Mouse (Mus musculus) CH12.LX (cell line): ENCODE measurements around the gene 1700086D15Rik. TPM values are rescaled to one million over a fixed set of nuclear protein-coding genes. Genes with fewer than 3 reads are reported as not detected.

Source experiments
- DNase-seq: peaks from one replicate; pipeline ENCODE4 v3.0.0-alpha.2; 2013; ENCODE audit errors: extremely low read depth
- H3K27ac ChIP-seq: 2 replicates; pipeline ENCODE4 v1.5.1; 2012; ENCODE audit warnings: low read depth, mild to moderate bottlenecking, control low read depth, moderate library complexity; ENCODE audit not compliant: insufficient read depth
- H3K27me3 ChIP-seq: replicated peaks from 2 replicates; pipeline ENCODE3; 2012; ENCODE audit warnings: inconsistent platforms
- H3K36me3 ChIP-seq, 2 experiments: replicated peaks in 1 of 2; 2 replicates each; pipeline versions ENCODE3 to v1.6.1; 2012; ENCODE audit warnings: inconsistent platforms in 1 of 2, low read length in 1 of 2, mild to moderate bottlenecking in 1 of 2, mixed read lengths in 1 of 2, moderate library complexity in 1 of 2; ENCODE audit not compliant: control insufficient read depth in 1 of 2, insufficient read depth in 1 of 2
- H3K4me1 ChIP-seq, 2 experiments: 2 replicates each; pipeline ENCODE4 v1.6.1; 2012; ENCODE audit warnings: inconsistent platforms in 1 of 2, moderate library complexity in 1 of 2; ENCODE audit not compliant: insufficient read depth in 2 of 2, control insufficient read depth in 1 of 2
- H3K4me2 ChIP-seq: 2 replicates; pipeline ENCODE4 v1.6.1; 2012; ENCODE audit warnings: low read depth, mild to moderate bottlenecking, control low read depth; ENCODE audit not compliant: poor library complexity, insufficient read depth, severe bottlenecking
- H3K4me3 ChIP-seq, 3 experiments: fragments of 150-350 bp in 1 of 3; sonication (generic) in 1 of 3; replicated peaks in 1 of 3; 2 replicates each; pipeline versions ENCODE3 to v1.5.1; 2011 to 2012; ENCODE audit warnings: low read depth in 2 of 3, low read length in 2 of 3, mild to moderate bottlenecking in 2 of 3, moderate library complexity in 2 of 3, control low read depth in 1 of 3, improper control_type of control experiment in 1 of 3, inconsistent platforms in 1 of 3, mixed read lengths in 1 of 3; ENCODE audit not compliant: poor library complexity in 1 of 3
- H3K79me2 ChIP-seq: replicated peaks from 2 replicates; pipeline ENCODE4 v1.6.1; 2012; ENCODE audit warnings: mild to moderate bottlenecking, moderate library complexity; ENCODE audit not compliant: control insufficient read depth, poor library complexity, insufficient read depth, severe bottlenecking; ENCODE audit errors: extremely low read depth
- H3K9ac ChIP-seq: 2 replicates; pipeline ENCODE4 v1.6.1; 2012; ENCODE audit warnings: low read depth, mild to moderate bottlenecking, control low read depth, moderate library complexity; ENCODE audit not compliant: insufficient read depth
- H3K9me3 ChIP-seq: replicated peaks from 2 replicates; pipeline ENCODE3; 2012; ENCODE audit warnings: low read length, inconsistent platforms, mixed read lengths
- CHD1 ChIP-seq: IDR thresholded peaks from 2 replicates; pipeline ENCODE4 v1.6.1; 2012; ENCODE audit warnings: low read depth, low read length, improper control_type of control experiment, inconsistent platforms
- CTCF ChIP-seq, 2 experiments: IDR thresholded peaks in 1 of 2; conservative IDR thresholded peaks in 1 of 2; 2 replicates each; pipeline ENCODE4 v1.5.1; 2011 to 2012; ENCODE audit warnings: low read depth in 2 of 2, low read length in 2 of 2, improper control_type of control experiment in 1 of 2, inconsistent platforms in 1 of 2, mild to moderate bottlenecking in 1 of 2, moderate library complexity in 1 of 2
- EP300 ChIP-seq: IDR thresholded peaks from 2 replicates; pipeline ENCODE4 v1.6.1; 2011; ENCODE audit warnings: low read length, improper control_type of control experiment
- ETS1 ChIP-seq: conservative IDR thresholded peaks from 2 replicates; pipeline ENCODE4 v1.6.1; 2012; ENCODE audit warnings: low read depth, mild to moderate bottlenecking, inconsistent platforms, low read length, improper control_type of control experiment, moderate library complexity
- GABPA ChIP-seq: IDR thresholded peaks from 2 replicates; pipeline ENCODE4 v1.6.1; 2012; ENCODE audit warnings: low read depth, low read length, improper control_type of control experiment, inconsistent platforms; ENCODE audit not compliant: insufficient replicate concordance
- HCFC1 ChIP-seq: IDR thresholded peaks from 2 replicates; pipeline ENCODE4 v1.6.1; 2012; ENCODE audit warnings: low read depth, mild to moderate bottlenecking, inconsistent platforms, low read length, improper control_type of control experiment
- IRF4 ChIP-seq: IDR thresholded peaks from 2 replicates; pipeline ENCODE4 v1.6.1; 2014; ENCODE audit warnings: low read depth, mild to moderate bottlenecking, inconsistent platforms, low read length, improper control_type of control experiment
- JUND ChIP-seq: conservative IDR thresholded peaks from 2 replicates; pipeline ENCODE4 v1.6.1; 2011; ENCODE audit warnings: low read depth, low read length, improper control_type of control experiment
- KAT2A ChIP-seq: IDR thresholded peaks from 2 replicates; pipeline ENCODE4 v1.6.1; 2012; ENCODE audit warnings: low read length, improper control_type of control experiment, inconsistent platforms; ENCODE audit not compliant: insufficient replicate concordance
- MAFK ChIP-seq: IDR thresholded peaks from 2 replicates; pipeline ENCODE4 v1.6.1; 2011; ENCODE audit warnings: low read length, improper control_type of control experiment; ENCODE audit not compliant: insufficient replicate concordance
- MAX ChIP-seq: IDR thresholded peaks from 2 replicates; pipeline ENCODE4 v1.6.1; 2011; ENCODE audit warnings: low read length, improper control_type of control experiment
- MAZ ChIP-seq: IDR thresholded peaks from 2 replicates; pipeline ENCODE4 v1.6.1; 2012; ENCODE audit warnings: low read depth, mild to moderate bottlenecking, inconsistent platforms, low read length, improper control_type of control experiment, moderate library complexity
- MXI1 ChIP-seq: IDR thresholded peaks from 2 replicates; pipeline ENCODE4 v1.6.1; 2011; ENCODE audit warnings: mild to moderate bottlenecking, low read depth, low read length, improper control_type of control experiment
- NELFE ChIP-seq: IDR thresholded peaks from 2 replicates; pipeline ENCODE4 v1.6.1; 2011; ENCODE audit warnings: low read depth, low read length, improper control_type of control experiment
- POLR2A ChIP-seq: IDR thresholded peaks from 2 replicates; pipeline ENCODE4 v1.6.1; 2011; ENCODE audit warnings: low read depth, mild to moderate bottlenecking, improper control_type of control experiment, low read length
- POLR2AphosphoS2 ChIP-seq: IDR thresholded peaks from 2 replicates; pipeline ENCODE4 v1.6.1; 2011; ENCODE audit warnings: low read depth, low read length, improper control_type of control experiment
- RCOR1 ChIP-seq: conservative IDR thresholded peaks from 2 replicates; pipeline ENCODE4 v1.6.1; 2012; ENCODE audit warnings: low read depth, mild to moderate bottlenecking, inconsistent platforms, low read length, improper control_type of control experiment
- SIN3A ChIP-seq: IDR thresholded peaks from 2 replicates; pipeline ENCODE4 v1.6.1; 2012; ENCODE audit warnings: low read length, improper control_type of control experiment, inconsistent platforms
- SMC3 ChIP-seq: IDR thresholded peaks from 2 replicates; pipeline ENCODE4 v1.6.1; 2011; ENCODE audit warnings: low read depth, low read length, improper control_type of control experiment
- TBP ChIP-seq: conservative IDR thresholded peaks from 2 replicates; pipeline ENCODE4 v1.6.1; 2011; ENCODE audit warnings: low read depth, low read length, improper control_type of control experiment
- TCF12 ChIP-seq: IDR thresholded peaks from 2 replicates; pipeline ENCODE4 v1.6.1; 2014; ENCODE audit warnings: low read depth, mild to moderate bottlenecking, inconsistent platforms, low read length, improper control_type of control experiment
- USF1 ChIP-seq: IDR thresholded peaks from 2 replicates; pipeline ENCODE4 v1.6.1; 2014; ENCODE audit warnings: low read depth, mild to moderate bottlenecking, inconsistent platforms, low read length, improper control_type of control experiment
- USF2 ChIP-seq: conservative IDR thresholded peaks from 2 replicates; pipeline ENCODE4 v1.6.1; 2011; ENCODE audit warnings: low read depth, low read length, improper control_type of control experiment
- ZC3H11A ChIP-seq: IDR thresholded peaks from 2 replicates; pipeline ENCODE4 v1.6.1; 2012; ENCODE audit warnings: low read depth, mild to moderate bottlenecking, inconsistent platforms, low read length, improper control_type of control experiment
- ZKSCAN1 ChIP-seq: IDR thresholded peaks from 2 replicates; pipeline ENCODE4 v1.6.1; 2012; ENCODE audit warnings: low read depth, inconsistent platforms, low read length, improper control_type of control experiment, borderline replicate concordance
- ZMIZ1 ChIP-seq: IDR thresholded peaks from 2 replicates; pipeline ENCODE4 v1.6.1; 2012; ENCODE audit warnings: low read depth, mild to moderate bottlenecking, inconsistent platforms, low read length, improper control_type of control experiment
- ZNF384 ChIP-seq: IDR thresholded peaks from 2 replicates; pipeline ENCODE4 v1.6.1; 2012; ENCODE audit warnings: low read depth, low read length, improper control_type of control experiment, inconsistent platforms
- dilution Hi-C: fragments of 300-500 bp; cut with MboI; formaldehyde crosslinking; loops from 2 replicates; pipeline ENCODE4 v1.14.3; 2020; ENCODE audit warnings: low sequenced_read_pairs; ENCODE audit not compliant: extremely low pct_unique_long_range_greater_than_20kb, extremely low pct_ligation_motif_present
- in situ Hi-C: fragments of 300-500 bp; cut with MboI; formaldehyde crosslinking; loops from 3 replicates; pipeline ENCODE4 v1.14.3; 2019; ENCODE audit warnings: low sequenced_read_pairs, low pct_ligation_motif_present, low pct_unique_long_range_greater_than_20kb, mixed read lengths
- polyA plus RNA-seq: library from polyadenylated mRNA; unstranded; fragments of >175 nt; gene quantifications from 2 replicates; pipeline ENCODE4 v1.2.1, GENCODE M21; 2012; ENCODE audit warnings: low read depth; ENCODE audit not compliant: insufficient read length
- total RNA-seq, 2 experiments: library from RNA; depleted of rRNA; stranded (reverse); fragments of 300-350 nt in 1 of 2; fragments of >200 nt in 1 of 2; gene quantifications; 2 replicates each; pipeline ENCODE4 v1.2.3; 2012 to 2014

Gene 1700086D15Rik
- total and polyA plus RNA-seq, 3 experiments: not detected

- H3K27me3 ChIP-seq: no peaks in the 10 kb centered on the region
- H3K36me3 ChIP-seq: no peaks in the 10 kb centered on the region
- no peak for DNase-seq
- no peak overlapping the region for H3K9ac ChIP-seq
- H3K4me2 ChIP-seq: no peak overlapping the region
- H3K4me1 ChIP-seq: no peaks in the 10 kb centered on the region
- H3K27ac ChIP-seq: no peak overlapping the region
- TF ChIP-seq MAFK: no peak
- TF ChIP-seq MAZ: no peak
- TF ChIP-seq ZNF384: no peak
- TF ChIP-seq TCF12: no peak
- TF ChIP-seq KAT2A: no peak
- no peak for TF ChIP-seq ZKSCAN1
- TF ChIP-seq ZMIZ1: no peak
- TF ChIP-seq RCOR1: no peak
- TF ChIP-seq EP300: no peak
- TF ChIP-seq ETS1: no peak
- no peak for TF ChIP-seq IRF4
- no peak for TF ChIP-seq MAX
- TF ChIP-seq JUND: no peak
- no peak for TF ChIP-seq ZC3H11A
- TF ChIP-seq SMC3: no peak
- TF ChIP-seq HCFC1: no peak
- TF ChIP-seq USF1: no peak
- no peaks in the 10 kb centered on the region for H3K79me2 ChIP-seq
- in situ Hi-C loops (no loop called here), dilution Hi-C loops (no loop called here)
- no peak overlapping the region for H3K4me3 ChIP-seq
- H3K9me3 ChIP-seq: peaks cover 4% of the 10 kb centered on the region
Measured at GRCm38 (mm10) chr11:65160991-65161880, 1.5 kb upstream of the 1700086D15Rik start.

- in situ Hi-C loops: no loop called here
- TF ChIP-seq CHD1: no peak
- no peak for TF ChIP-seq MAFK
- TF ChIP-seq USF1: no peak
- TF ChIP-seq GABPA: no peak
- TF ChIP-seq IRF4: no peak
- no peak for TF ChIP-seq MAZ
- no peak for TF ChIP-seq USF2
- no peak for TF ChIP-seq CTCF (conservative IDR thresholded peaks at IDR 0.05 in 1 of 2, IDR thresholded peaks at IDR 0.05 in 1 of 2; ENCODE audit: low read depth in 2 of 2, low read length in 2 of 2)
- no peak for TF ChIP-seq TBP
- TF ChIP-seq POLR2AphosphoS2: no peak
- no peak for TF ChIP-seq MXI1
- TF ChIP-seq JUND: no peak
- TF ChIP-seq ZMIZ1: no peak
- TF ChIP-seq NELFE: no peak
- no peak for TF ChIP-seq ZNF384
- TF ChIP-seq POLR2A: no peak
- no peak for TF ChIP-seq ZKSCAN1
- TF ChIP-seq SIN3A: no peak
- TF ChIP-seq, all 38 proteins: peak for 0
- dilution Hi-C loops: no loop called here
- Histone ChIP-seq H3K4me3 (no peak overlapping the region), H3K9me3 (peaks cover 4% of the 10 kb centered on the region), H3K27me3 (no peaks in the 10 kb centered on the region), H3K36me3 (no peaks in the 10 kb centered on the region), H3K79me2 (no peaks in the 10 kb centered on the region), H3K27ac (no peak overlapping the region), H3K9ac (no peak overlapping the region), H3K4me2 (no peak overlapping the region), H3K4me1 (no peaks in the 10 kb centered on the region)
- no peak for DNase-seq
Measured at GRCm38 (mm10) chr11:65158658-65158990, 1.1 kb downstream of the 1700086D15Rik start.
